8 mouse cellular contexts compared by ENCODE assay signal in genomic region chr13:16017338-16017737, GRCm38 (mm10). TPM values are rescaled to one million over a fixed set of nuclear protein-coding genes. Genes with fewer than 3 reads are reported as not detected.
DNase-seq lines count a peak whose midpoint lies in the region; ATAC-seq lines count a peak whose summit lies in the region.

No protein-coding gene starts in this region.

- H3K9me3 ChIP-seq in midbrain, embryonic 11.5 days (ENCODE audit: control insufficient read depth, low read length) = no peaks in the 10 kb centered on the region

- no peaks in the 10 kb centered on the region for H3K36me3 ChIP-seq in midbrain, embryonic 11.5 days (ENCODE audit: control insufficient read depth, insufficient read depth, low read length)

- peaks cover 10% of the 10 kb centered on the region; the same call in 1 of the 2 replicates for H3K4me1 ChIP-seq in midbrain, embryonic 11.5 days (ENCODE audit: control insufficient read depth, insufficient read depth, low read length)

- 1% methylated on average over 20 of the region's 20 CpGs for WGBS in midbrain, embryonic 11.5 days

- peak overlapping the region; percentile 65 for H3K4me2 ChIP-seq in midbrain, embryonic 11.5 days

- peaks cover 13% of the 10 kb centered on the region for H3K27me3 ChIP-seq in midbrain, embryonic 11.5 days (ENCODE audit: control insufficient read depth, insufficient read depth, low read length)

- no peak overlapping the region for H3K27ac ChIP-seq in midbrain, embryonic 11.5 days (ENCODE audit: low read depth, low read length)

- H3K9ac ChIP-seq in midbrain, embryonic 11.5 days (ENCODE audit: low read length) = peak overlapping the region; percentile 34

- peak; percentile 80 for DNase-seq in heart, adult 11 months
- no peak for DNase-seq in heart, adult 8-10 months (ENCODE audit: low spot score)
- DNase-seq in NIH3T3 (ENCODE audit: low read depth) = peak; percentile 44
- DNase-seq in midbrain, embryonic 11.5 days (ENCODE audit: low spot score, missing footprints) = peak; percentile 92
- DNase-seq in T-cell, adult 2 months (ENCODE audit: low spot score) = no peak
- no peak for DNase-seq in cerebellum, postnatal 4 days (ENCODE audit: low spot score in 2 of 2)
- no peak for DNase-seq in cerebellum, adult 9-10 months

- peak overlapping the region; percentile 33 for H3K4me3 ChIP-seq in midbrain, embryonic 11.5 days (ENCODE audit: low read depth, low read length)

- peak; percentile 0 to 5; a peak in 2 of 4 replicates for ATAC-seq in hematopoietic stem cell, adult 5-6 weeks (replicated peaks in 1 of 2; ENCODE audit: insufficient read depth in 1 of 2, low FRiP score in 2 of 2, low TSS enrichment in 1 of 2, low read depth in 1 of 2, poor library complexity in 2 of 2, severe bottlenecking in 2 of 2)
- no peak; the same call in 1 of the 2 replicates for ATAC-seq in midbrain, embryonic 11.5 days (ENCODE audit: low FRiP score)

RNA-seq across cellular contexts. Expression of gene Inhba, which starts 5.7 kb away (rescaled TPM):
- total RNA-seq in heart, adult 8-10 months (2022) = 1 to 10 TPM; 1.4 to 2.8 (median 2.3) TPM
- total RNA-seq in hematopoietic stem cell, adult 5-6 weeks (2017) = 0.89 and 2.2 TPM in 2 replicates
- 0.14 and 0.44 TPM in 2 replicates for polyA plus RNA-seq in midbrain, embryonic 11.5 days (2014; fragmentation: Nextera tagmentation; extraction: Ambion mirVana)

Comparison
In these comparisons a context has a peak if more than half of its experiments do, and no peak if none do; other contexts are left out.
1. DNase-seq: peak in heart, adult 11 months (single experiment), NIH3T3 (single experiment) and midbrain, embryonic 11.5 days (single experiment); none in heart, adult 8-10 months (single experiment), T-cell, adult 2 months (single experiment), cerebellum, postnatal 4 days (0 of 2) and cerebellum, adult 9-10 months (single experiment).